Mouse (Mus musculus): ENCODE measurements around the gene Zkscan3. TPM values are rescaled to one million over a fixed set of nuclear protein-coding genes. Genes with fewer than 3 reads are reported as not detected.
"Not testable (repeated sequence)": the region's sequence is repeated elsewhere in the genome, so short reads cannot be mapped to it uniquely, and the experiment has no call there.

Zkscan3 gene
- polyA plus RNA-seq, 1 experiment from 2014 or later: 85.7 TPM

DNA sequence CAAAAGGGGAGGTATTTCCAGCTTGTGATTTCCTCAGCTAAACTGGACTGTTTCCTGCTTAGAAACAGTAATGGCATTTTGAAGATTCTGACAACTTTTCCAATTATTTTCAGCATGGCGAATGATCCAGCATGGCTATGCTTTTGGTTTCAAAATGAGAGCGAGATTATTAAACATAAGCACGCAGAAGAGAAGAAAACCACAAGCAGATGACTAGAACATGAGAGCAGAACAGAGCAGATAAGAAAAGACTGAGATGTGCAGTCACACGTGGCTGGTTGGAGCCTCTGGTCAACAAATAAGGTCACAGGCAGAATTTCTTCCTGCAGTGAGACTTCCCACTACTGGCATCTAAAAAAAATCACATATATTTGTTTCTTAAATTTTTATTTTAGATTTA is 12.7 kb upstream of the Zkscan3 start:
- no peak overlapping the region for H3K4me3 ChIP-seq
- ATAC-seq (ENCODE audit: insufficient number of reproducible peaks, low FRiP score, low TSS enrichment, low read depth): no peak
- H3K4me1 ChIP-seq: no peaks in the 10 kb centered on the region
- no peak overlapping the region for H3K4me2 ChIP-seq
- no peaks in the 10 kb centered on the region for H3K27me3 ChIP-seq
- no peak overlapping the region for H3K9ac ChIP-seq
- H3K27ac ChIP-seq: no peak overlapping the region
- WGBS: 71% methylated on average over 4 of the region's 4 CpGs
- H3K9me3 ChIP-seq: no peaks in the 10 kb centered on the region
- H3K36me3 ChIP-seq: no peaks in the 10 kb centered on the region

DNA sequence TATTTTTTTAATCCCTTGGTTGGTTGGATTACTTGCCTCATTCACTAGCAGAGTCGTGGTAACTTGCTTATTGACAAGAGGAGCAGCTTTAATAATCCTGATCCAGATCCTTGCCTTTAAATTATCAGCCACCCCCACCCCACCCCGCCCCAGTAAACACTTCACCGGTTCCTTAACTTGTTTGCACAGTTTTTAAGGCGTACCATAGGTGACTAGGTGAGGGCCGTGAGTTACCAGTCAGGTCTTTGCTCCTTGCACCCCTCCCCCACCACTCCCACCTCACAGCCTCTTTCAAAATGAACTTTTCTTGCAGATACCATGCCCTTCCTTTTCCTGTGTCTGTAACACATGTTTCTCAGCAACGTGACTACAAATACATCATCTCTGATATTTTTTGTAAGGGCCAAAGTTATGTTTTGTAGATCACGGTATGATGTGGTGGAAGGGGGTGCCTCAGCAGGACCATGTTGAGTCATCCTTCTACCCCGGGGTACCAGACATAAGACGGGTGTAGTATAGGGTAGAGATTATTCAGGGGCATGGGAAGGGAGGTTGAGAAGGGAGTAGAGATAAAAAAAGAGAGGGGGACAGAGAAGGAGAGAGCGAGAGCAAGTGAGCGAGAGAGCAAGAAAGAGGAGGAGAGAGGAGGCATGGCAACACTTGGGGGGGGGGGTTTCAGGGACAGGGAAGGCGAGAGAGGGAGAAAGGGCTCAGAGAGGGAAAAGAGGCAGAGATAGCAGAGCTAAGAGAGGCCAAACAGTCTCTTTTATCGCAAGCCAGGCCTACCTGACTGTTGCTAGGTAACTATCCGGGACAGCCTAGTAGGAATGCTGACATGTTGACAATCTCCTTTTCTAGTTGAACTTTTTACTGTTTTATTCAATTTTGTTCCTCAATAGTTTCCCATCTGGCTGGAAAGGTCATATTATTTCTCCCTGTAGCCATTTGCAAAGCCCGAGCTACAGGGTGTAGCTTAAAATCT is 12.0 kb upstream of the Zkscan3 start:
- H3K27ac ChIP-seq: no peak overlapping the region

GRCm38 (mm10) chr13:21408805-21409459 is 6.4 kb upstream of the Zkscan3 start:
- peak overlapping the region; percentile 64; the same call in 1 of the 2 replicates for H3K9ac ChIP-seq
- H3K27me3 ChIP-seq: no peaks in the 10 kb centered on the region
- H3K9me3 ChIP-seq: no peaks in the 10 kb centered on the region
- ATAC-seq (ENCODE audit: insufficient number of reproducible peaks, low FRiP score, low TSS enrichment, low read depth): no peak
- H3K27ac ChIP-seq: peak overlapping the region; percentile 89
- 50% methylated on average over 11 of the region's 11 CpGs for WGBS
- H3K36me3 ChIP-seq: no peaks in the 10 kb centered on the region
- H3K4me2 ChIP-seq: peak overlapping the region; percentile 59
- H3K4me1 ChIP-seq: peaks cover 10% of the 10 kb centered on the region; the same call in 1 of the 2 replicates
- peak overlapping the region; percentile 53 for H3K4me3 ChIP-seq

More for the DNA sequence above, 12.0 kb upstream of the Zkscan3 start:
- 67% methylated on average over 15 of the region's 15 CpGs for WGBS
- Histone ChIP-seq H3K4me2 (no peak overlapping the region), H3K4me1 (no peaks in the 10 kb centered on the region), H3K4me3 (no peak overlapping the region), H3K36me3 (no peaks in the 10 kb centered on the region), H3K9me3 (no peaks in the 10 kb centered on the region), H3K9ac (no peak overlapping the region), H3K27me3 (no peaks in the 10 kb centered on the region)
- no peak for ATAC-seq (ENCODE audit: insufficient number of reproducible peaks, low FRiP score, low TSS enrichment, low read depth)

DNA sequence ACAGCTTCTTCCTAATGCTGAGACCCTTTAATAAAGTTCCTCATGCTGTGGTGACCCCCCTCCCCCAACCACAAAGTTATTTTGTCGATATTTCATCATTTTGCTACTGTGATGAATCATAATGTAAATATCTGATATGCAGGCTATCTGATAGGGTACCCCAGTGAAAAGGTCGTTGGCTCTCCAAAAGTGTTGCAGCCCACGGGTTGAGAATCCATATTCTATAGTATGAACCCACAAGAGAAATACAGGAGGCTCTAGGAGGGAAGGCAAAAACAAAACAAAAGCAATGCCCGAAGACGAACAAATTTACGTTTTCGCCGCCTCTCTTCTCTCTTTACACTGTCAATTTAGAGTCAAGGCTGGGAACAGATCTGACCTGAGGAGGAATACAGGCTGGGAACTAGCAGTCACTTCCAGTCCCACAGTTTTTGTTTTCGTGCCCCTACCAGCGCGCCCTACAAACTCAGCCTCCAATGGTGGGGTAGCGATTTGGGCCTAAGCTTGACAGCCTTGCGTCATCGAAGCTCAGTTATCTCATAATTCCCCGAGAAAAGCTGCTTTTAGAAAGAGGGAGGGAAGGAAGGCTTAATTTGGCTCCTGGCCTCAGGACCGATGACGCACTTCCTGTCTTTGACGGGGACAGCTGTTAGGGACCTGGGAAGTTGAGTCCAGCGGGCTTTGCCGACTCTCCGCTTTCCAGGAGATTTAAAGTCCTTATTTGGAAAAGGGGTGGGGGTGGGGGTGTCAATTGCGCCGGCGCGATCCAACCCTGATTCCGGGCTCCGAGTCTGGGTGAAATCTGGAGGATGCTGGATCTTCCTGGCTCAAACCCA is 5.6 kb upstream of the Zkscan3 start:
- peak overlapping the region; percentile 59 for H3K4me2 ChIP-seq
- H3K27me3 ChIP-seq: no peaks in the 10 kb centered on the region
- 2% methylated on average over 27 of the region's 27 CpGs for whole genome bisulfite sequencing
- H3K36me3 ChIP-seq: no peaks in the 10 kb centered on the region
- peak; percentile 92 for ATAC-seq (ENCODE audit: insufficient number of reproducible peaks, low FRiP score, low TSS enrichment, low read depth)
- peak overlapping the region; percentile 64 for H3K9ac ChIP-seq
- no peaks in the 10 kb centered on the region for H3K9me3 ChIP-seq
- peak overlapping the region; percentile 89 for H3K27ac ChIP-seq
- H3K4me1 ChIP-seq: peaks cover 10% of the 10 kb centered on the region; the same call in 1 of the 2 replicates
- H3K4me3 ChIP-seq: peak overlapping the region; percentile 53

DNA sequence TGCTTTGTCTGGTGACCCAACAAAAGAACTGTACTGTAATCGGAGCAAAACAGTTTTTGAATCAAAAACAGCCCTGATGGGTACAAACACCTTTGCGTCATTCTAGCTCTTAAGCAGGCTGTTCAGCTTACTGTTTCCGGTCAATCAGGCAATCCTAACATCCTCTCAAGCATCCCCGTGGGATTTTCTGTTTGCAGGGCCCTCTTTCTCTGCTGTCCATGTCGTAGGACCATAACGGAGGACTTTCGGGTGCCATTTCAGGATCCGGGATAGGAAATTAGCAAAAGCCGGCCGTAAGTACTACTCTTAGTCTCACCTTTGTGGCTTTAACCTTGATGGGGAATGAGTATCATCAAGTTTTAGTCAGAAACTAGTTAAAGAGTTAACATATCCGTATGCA is 4.8 kb upstream of the Zkscan3 start:
- no peaks in the 10 kb centered on the region for H3K36me3 ChIP-seq
- H3K9ac ChIP-seq: no peak overlapping the region
- peaks cover 10% of the 10 kb centered on the region; the same call in 1 of the 2 replicates for H3K4me1 ChIP-seq
- H3K4me3 ChIP-seq: no peak overlapping the region
- WGBS: 77% methylated on average over 11 of the region's 11 CpGs
- no peak overlapping the region for H3K4me2 ChIP-seq
- ATAC-seq (ENCODE audit: insufficient number of reproducible peaks, low FRiP score, low TSS enrichment, low read depth): no peak
- no peak overlapping the region for H3K27ac ChIP-seq
- no peaks in the 10 kb centered on the region for H3K9me3 ChIP-seq
- H3K27me3 ChIP-seq: no peaks in the 10 kb centered on the region

DNA sequence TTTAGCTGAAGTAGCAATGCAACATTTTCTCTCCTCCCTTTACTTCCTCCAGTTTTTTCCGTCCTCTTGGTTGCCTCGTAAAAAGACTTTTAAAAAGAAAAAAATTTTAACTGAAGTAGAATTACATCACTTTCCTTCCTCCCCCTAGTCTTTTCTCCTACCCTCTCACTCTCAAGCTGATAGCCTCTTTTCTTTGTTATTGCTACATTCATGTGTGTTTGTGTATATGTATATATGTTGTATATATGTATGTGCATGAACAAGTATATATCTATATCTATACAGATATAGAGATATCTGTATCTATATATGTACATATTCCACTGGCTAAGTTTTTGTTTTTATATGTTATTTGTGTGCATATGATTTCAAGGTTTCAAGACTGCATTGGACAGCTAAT is 293 bp upstream of the Zkscan3 start:
- 0% methylated on average over 2 of the region's 2 CpGs for WGBS

GRCm38 (mm10) chr13:21401636-21402286 is 794 bp downstream of the Zkscan3 start:
- no peaks in the 10 kb centered on the region for H3K9me3 ChIP-seq
- 15% methylated on average over 12 of the region's 12 CpGs for WGBS
- peak overlapping the region; percentile 77; the same call in 1 of the 2 replicates for H3K27ac ChIP-seq
- no peaks in the 10 kb centered on the region for H3K27me3 ChIP-seq
- peak overlapping the region; percentile 44 for H3K4me2 ChIP-seq
- ATAC-seq (ENCODE audit: insufficient number of reproducible peaks, low FRiP score, low TSS enrichment, low read depth): no peak
- peak overlapping the region; percentile 90 for H3K9ac ChIP-seq
- peaks cover 11% of the 10 kb centered on the region; the same call in 1 of the 2 replicates for H3K4me1 ChIP-seq
- H3K36me3 ChIP-seq: peaks cover 16% of the 10 kb centered on the region
- H3K4me3 ChIP-seq: peak overlapping the region; percentile 83

More for the DNA sequence above, 293 bp upstream of the Zkscan3 start:
- no peak for ATAC-seq (ENCODE audit: insufficient number of reproducible peaks, low FRiP score, low TSS enrichment, low read depth)
- Histone ChIP-seq H3K27ac (peak overlapping the region; percentile 77), H3K27me3 (no peaks in the 10 kb centered on the region), H3K9ac (peak overlapping the region; percentile 90; the same call in 1 of the 2 replicates), H3K9me3 (no peaks in the 10 kb centered on the region), H3K36me3 (peaks cover 9% of the 10 kb centered on the region), H3K4me3 (peak overlapping the region; percentile 83), H3K4me2 (peak overlapping the region; percentile 44), H3K4me1 (peaks cover 18% of the 10 kb centered on the region; the same call in 1 of the 2 replicates)

GRCm38 (mm10) chr13:21401166-21401565 is 1.4 kb downstream of the Zkscan3 start:
- no peak overlapping the region for H3K9ac ChIP-seq
- WGBS: 79% methylated on average over 3 of the region's 3 CpGs

GRCm38 (mm10) chr13:21397486-21397885 is 5.1 kb downstream of the Zkscan3 start:
- Histone ChIP-seq H3K4me3 (no peak overlapping the region), H3K4me2 (no peak overlapping the region), H3K9ac (no peak overlapping the region), H3K9me3 (no peaks in the 10 kb centered on the region), H3K36me3 (peaks cover 54% of the 10 kb centered on the region), H3K27ac (no peak overlapping the region), H3K27me3 (no peaks in the 10 kb centered on the region), H3K4me1 (peaks cover 11% of the 10 kb centered on the region; the same call in 1 of the 2 replicates)
- no peak for ATAC-seq (ENCODE audit: insufficient number of reproducible peaks, low FRiP score, low TSS enrichment, low read depth)
- 82% methylated on average over 2 of the region's 2 CpGs for WGBS

More at GRCm38 (mm10) chr13:21401166-21401565, 1.4 kb downstream of the Zkscan3 start:
- H3K27ac ChIP-seq: no peak overlapping the region
- peaks cover 22% of the 10 kb centered on the region for H3K36me3 ChIP-seq
- H3K4me1 ChIP-seq: peaks cover 11% of the 10 kb centered on the region; the same call in 1 of the 2 replicates
- ATAC-seq (ENCODE audit: insufficient number of reproducible peaks, low FRiP score, low TSS enrichment, low read depth): no peak
- peak overlapping the region; percentile 44 for H3K4me2 ChIP-seq
- no peaks in the 10 kb centered on the region for H3K27me3 ChIP-seq
- H3K9me3 ChIP-seq: no peaks in the 10 kb centered on the region
- H3K4me3 ChIP-seq: peak overlapping the region; percentile 83

DNA sequence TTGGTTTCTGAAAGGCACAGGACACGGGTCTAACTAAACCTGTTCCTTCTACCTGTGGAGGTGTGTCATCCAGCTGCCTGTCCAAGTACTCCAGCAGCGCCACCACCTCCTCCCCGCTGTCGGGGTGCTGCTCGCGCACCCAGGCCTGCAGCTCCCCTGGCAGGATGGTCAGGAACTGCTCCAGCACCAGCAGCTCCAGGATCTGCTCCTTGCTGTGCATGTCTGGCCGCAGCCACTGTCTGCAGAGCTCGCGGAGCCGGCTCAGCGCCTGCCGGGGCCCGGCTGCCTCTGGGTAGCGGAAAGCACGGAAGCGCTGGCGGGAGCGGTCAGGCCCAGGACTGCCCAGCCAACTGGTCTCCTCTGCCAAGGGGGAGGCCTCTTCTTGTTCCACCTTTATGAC is 6.5 kb downstream of the Zkscan3 start:
- H3K4me1 ChIP-seq; H3K4me3 ChIP-seq; H3K9ac ChIP-seq; H3K9me3 ChIP-seq; H3K27me3 ChIP-seq; ATAC-seq (ENCODE audit: insufficient number of reproducible peaks, low FRiP score, low TSS enrichment, low read depth); H3K27ac ChIP-seq; H3K4me2 ChIP-seq: not testable (repeated sequence)
- H3K36me3 ChIP-seq: peaks cover 68% of the 10 kb centered on the region
- 94% methylated on average over 14 of the region's 18 CpGs for WGBS

DNA sequence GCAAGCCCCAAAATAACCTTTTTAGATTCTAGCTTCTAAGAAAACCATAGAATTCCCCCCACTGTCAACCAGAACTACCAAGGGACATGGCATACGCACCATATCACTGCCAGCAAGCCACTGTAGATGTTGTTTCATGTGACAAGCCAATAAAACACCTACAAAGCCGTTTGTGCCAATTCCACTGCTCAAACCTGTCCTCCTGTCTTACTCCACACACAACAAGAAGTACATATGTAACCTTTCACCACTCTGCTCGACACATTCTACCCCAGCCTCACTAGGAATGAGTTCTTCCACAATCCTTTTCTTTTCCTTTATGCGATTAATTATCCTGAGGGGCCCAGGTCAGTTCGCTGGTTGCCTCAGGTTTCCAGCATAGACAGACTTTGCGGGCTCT is 6.9 kb downstream of the Zkscan3 start:
- H3K4me2 ChIP-seq: no peak overlapping the region
- ATAC-seq (ENCODE audit: insufficient number of reproducible peaks, low FRiP score, low TSS enrichment, low read depth): no peak
- no peaks in the 10 kb centered on the region for H3K9me3 ChIP-seq
- 0 out of 2 replicates have a peak, but pooled peaks cover 3% of the 10 kb centered on the region for H3K4me1 ChIP-seq
- WGBS: 85% methylated on average over 6 of the region's 6 CpGs
- no peak overlapping the region for H3K27ac ChIP-seq
- peaks cover 72% of the 10 kb centered on the region for H3K36me3 ChIP-seq
- no peak overlapping the region for H3K9ac ChIP-seq
- no peak overlapping the region for H3K4me3 ChIP-seq
- no peaks in the 10 kb centered on the region for H3K27me3 ChIP-seq

Data from limb, embryonic 15.5 days (tissue).